Mouse (Mus musculus) C2C12 (cell line): Measurements from ENCODE around the gene Ppp6r3.

ENCODE experiments used
- CEBPB ChIP-seq: IDR thresholded peaks from one replicate; pipeline ENCODE4 v1.6.1; 2011; ENCODE audit warnings: low read depth, mild to moderate bottlenecking, control low read depth, moderate library complexity
- CTCF ChIP-seq: IDR thresholded peaks from one replicate; pipeline ENCODE4 v1.5.1; 2011; ENCODE audit not compliant: control insufficient read depth, insufficient read depth, insufficient read length
- FOSL1 ChIP-seq: IDR thresholded peaks from one replicate; pipeline ENCODE4 v1.8.0; 2011; ENCODE audit warnings: mild to moderate bottlenecking, low read length; ENCODE audit not compliant: poor library complexity, insufficient read depth, severe bottlenecking
- MAX ChIP-seq: IDR thresholded peaks from one replicate; pipeline ENCODE4 v1.6.1; 2011; ENCODE audit warnings: mild to moderate bottlenecking, control low read depth
- MYOG ChIP-seq: IDR thresholded peaks from one replicate; pipeline ENCODE4 v1.6.1; 2011; ENCODE audit not compliant: control insufficient read depth, insufficient read length; ENCODE audit errors: extremely low read depth

- TF ChIP-seq MAX (no peak), CTCF (no peak), CEBPB (no peak), FOSL1 (no peak), MYOG (no peak)
These were observed 134.5 kb downstream of the Ppp6r3 start for GRCm38 (mm10) chr19:3441092-3441491.
